Mouse (Mus musculus): ENCODE measurements around the gene Vat1l.

The Vat1l gene

DNA sequence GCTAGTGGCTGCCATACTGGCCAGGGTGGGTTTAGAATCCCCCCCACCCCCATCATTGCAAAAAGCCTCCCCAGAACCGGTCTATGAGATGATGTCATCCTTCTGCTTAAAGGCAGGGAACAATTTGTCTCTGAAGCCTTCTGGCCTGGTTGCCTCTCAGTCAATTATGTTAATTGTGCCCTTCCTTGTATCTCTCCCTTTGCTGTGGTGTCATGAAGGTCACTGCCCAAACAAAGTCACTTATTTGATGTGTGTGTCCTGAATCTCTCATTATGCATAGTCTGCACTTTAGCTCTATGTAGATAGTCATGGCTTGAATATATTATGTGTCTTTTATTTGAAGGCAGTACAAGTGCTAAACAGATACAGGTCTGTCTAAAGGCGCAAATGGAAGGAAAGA lies 92.8 kb downstream of the Vat1l start:
- DNase-seq (ENCODE audit: low spot score in 2 of 2) = no peak

DNA sequence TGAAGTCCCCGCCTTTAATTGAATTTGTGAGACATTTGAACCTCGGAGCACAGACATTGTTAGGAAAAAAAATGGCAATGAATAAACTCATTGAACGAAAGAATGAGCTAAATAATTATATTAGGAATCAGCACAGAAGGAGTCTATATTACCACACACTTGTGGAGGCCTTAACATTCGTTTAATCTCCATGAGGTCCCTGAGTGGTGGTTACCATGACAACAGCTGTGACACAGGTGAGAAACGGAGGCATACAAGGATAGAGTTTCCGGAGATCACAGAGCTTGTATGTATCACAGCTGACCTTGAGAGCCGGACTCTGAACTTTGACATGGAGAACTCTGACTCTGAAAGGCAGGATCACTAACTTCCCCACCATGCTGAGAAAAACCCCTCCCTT lies 94.7 kb downstream of the Vat1l start:
- DNase-seq (ENCODE audit: low spot score in 2 of 2) = no peak

DNA sequence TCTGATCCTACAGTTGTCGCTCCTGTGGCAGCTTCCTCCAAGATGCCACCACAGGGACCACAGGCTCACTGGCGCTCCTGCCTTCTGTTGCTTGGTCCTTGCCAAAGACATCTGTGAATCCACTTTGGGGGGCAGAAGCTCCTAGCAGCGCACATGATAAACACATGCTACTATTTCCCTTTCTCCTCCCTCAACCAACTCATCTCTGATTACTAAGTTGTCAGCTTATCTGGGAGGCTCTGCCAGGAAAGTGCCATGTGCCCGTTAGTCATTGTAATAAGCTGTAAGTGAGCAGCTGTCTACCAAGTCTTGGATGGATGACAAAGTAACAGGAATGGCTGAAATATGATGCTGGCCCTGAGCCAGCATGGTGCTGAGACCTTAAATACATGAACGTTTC lies 100.9 kb downstream of the Vat1l start:
- no peak for DNase-seq (ENCODE audit: low spot score in 2 of 2)

DNA sequence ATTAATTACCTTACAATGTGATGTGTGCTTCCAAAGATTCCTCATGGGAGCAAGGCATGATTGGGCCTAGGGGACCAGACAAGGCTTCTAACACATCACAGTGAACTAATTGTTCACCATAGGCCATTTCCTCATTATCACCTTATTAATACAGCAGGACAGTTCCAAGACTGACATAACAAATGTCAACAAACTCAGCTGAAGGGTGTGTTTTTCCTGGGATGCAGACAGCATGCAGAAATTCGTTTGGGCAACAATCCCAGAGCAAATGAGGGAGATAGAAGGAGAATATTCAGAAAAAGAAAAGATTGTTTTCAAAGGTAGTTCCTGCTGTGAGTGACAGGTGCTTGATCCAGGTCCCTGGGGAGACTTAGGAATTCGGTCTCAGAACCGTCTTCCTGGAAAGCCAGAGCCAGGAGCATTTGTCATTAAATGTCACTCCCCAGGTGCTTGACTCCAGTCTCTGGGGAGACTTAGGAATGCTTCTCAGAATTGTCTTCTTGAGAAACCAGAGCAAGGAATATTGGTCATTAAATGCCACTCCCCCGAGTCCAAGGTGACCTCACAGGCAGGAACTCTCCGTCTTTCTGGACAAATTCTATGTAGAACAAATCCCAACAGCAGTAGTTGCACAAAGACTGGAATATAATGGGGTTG lies 109.4 kb downstream of the Vat1l start:
- DNase-seq (ENCODE audit: low spot score in 2 of 2) = no peak

DNA sequence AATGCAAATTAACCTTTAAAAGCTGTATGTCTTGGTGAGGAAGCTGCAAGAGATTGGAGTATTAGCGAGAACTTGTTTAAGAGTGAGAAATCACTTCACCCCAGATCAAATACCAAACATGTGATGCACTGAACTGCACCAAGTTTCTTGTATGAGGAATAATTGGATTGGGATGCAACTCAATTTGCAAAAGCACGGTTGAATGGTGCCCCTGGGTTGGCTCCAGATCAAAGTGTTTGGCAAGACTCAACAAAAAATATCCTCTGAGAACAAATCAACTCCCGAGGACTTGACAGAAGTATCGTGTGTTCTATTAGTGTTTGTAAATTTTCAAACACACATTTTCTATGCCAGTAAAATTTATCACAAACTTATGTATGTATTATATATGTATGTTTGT lies 112.7 kb downstream of the Vat1l start:
- no peak for DNase-seq (ENCODE audit: low spot score in 2 of 2)

DNA sequence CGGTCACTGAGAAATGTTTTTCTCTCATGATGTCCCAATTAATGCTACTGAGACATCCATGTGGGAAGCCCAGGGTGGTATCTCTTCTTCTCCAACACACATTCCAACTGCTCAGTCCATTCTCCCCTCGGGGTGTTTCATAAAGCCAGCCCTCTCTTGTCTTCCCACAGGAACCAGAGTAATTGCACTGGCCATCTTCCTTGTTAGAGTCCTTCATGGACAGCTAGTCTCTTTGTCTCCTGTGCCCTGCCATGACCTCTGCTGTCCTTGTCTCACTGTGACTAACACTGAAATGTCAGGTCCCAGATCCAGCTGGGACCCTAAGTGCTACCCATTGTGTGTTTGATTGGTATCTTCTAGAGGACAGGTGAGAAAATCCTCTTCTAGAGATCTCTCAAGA lies 116.7 kb downstream of the Vat1l start:
- no peak for DNase-seq (ENCODE audit: low spot score in 2 of 2)

DNA sequence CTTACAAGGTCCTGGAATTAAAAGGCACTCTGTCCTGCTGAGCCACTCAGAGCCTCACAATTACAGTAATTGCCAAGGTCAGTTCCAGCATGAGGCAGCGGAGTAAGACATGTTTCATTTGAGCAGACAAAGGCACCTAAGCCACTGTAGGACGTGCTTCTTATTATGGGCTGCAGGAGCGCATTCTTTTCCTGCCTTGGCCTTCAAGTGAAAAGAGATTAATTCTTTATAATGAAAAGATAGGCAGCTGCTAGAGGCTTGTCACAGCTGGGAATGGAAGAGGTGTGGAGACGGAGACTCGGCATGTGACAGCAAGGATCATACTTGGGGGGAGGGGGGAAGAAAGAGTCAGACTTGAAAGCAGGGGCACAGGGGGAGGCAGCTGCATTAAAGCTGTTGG lies 126.5 kb downstream of the Vat1l start:
- no peak for DNase-seq (ENCODE audit: low spot score in 2 of 2)

DNA sequence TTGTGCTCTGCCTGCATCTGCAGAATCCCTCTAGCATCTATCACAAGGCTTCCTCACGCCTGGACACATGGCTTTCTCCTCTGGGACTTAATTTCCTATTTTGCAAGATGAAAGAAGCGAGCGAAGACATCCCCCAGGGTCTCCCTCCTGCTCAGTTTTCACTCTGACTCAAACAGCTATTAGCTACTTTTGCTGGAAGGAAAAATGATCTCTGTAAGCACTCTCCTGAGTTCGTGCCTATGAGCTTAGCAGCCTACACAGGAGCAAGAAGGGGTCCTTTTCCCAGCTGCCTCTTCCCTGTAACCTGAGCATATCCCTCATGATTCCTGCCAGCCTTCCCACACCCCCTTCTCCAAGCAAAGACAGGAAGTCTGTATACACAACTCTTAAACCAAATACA lies 127.5 kb downstream of the Vat1l start:
- no peak for DNase-seq (ENCODE audit: low spot score in 2 of 2)

DNA sequence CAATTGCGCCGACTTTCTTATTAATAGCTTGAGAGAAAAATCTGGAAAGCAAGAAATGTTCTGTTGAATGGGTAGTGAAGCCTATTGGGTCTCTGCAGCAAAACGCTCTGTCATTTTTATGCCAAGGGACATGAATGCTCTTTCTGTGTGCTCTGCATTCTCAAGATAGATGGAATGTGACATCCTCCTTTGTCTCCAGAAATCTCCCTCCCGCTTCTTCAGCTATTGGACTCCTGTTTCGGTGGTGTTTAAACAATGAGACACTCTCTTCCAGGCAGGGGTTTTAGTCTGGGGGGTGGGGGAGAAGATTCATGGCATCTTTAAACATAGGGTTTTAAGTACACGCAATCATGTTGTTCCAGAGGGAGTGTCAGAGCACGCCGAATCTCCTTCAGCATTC lies 130.3 kb downstream of the Vat1l start:
- DNase-seq (ENCODE audit: low spot score in 2 of 2) = no peak

DNA sequence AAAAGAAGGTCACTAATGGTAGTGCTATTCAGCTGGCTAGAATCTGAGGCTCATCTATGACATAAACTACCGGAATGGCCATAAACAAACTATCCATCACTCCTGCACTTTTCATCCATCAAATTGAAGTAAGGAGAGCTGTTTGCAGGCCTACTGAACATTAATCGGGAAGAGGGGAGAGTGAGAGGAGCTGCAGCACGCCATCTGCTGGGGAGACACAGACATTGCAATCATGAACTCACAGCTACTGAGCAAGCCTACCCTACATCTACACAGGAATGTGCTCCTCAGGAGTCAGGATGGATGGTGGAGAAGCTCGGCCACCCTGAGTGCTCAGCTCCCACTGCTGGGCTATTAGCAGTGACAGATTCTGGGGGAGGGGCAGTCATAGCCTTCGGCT lies 136.9 kb downstream of the Vat1l start:
- no peak for DNase-seq (ENCODE audit: low spot score in 2 of 2)

DNA sequence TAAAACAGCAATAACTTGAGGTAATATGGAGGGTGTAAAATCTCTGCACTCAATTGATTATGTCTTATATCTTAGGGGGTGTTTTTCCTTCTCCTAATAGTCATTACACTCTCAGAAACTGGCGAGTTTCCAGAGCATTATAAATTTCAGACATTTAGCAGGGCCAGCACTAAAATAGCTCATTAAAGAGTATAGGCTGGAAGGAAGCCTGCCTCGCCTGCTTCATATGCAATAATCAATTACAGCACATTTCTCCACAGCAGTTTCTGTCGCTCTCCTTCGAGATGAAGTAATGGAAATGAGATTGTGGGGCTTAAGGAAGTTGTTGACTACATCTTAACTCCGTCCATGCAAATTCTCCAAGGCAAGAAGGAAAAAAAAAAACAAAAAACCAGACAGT lies 139.4 kb downstream of the Vat1l start:
- DNase-seq (ENCODE audit: low spot score in 2 of 2) = no peak

DNA sequence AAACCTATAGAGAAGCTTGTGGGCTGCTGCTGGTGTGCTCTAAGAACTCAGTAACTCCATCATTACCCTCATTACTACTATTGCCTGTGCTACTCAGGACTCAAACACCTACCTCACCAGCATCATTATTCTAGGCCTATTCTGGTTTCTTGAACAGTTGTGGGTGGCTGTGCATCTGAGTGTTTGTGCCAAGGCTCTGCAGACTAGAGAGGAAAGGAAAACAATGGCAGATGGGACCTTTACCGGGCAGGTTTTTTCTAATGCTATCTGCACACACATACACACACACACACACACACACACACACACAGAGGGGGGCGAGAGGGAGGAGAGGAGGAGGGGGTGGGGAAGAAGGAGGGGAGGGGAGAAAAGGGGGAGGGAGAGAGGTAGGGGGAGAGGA lies 140.6 kb downstream of the Vat1l start:
- no peak for DNase-seq (ENCODE audit: low spot score in 2 of 2)

DNA sequence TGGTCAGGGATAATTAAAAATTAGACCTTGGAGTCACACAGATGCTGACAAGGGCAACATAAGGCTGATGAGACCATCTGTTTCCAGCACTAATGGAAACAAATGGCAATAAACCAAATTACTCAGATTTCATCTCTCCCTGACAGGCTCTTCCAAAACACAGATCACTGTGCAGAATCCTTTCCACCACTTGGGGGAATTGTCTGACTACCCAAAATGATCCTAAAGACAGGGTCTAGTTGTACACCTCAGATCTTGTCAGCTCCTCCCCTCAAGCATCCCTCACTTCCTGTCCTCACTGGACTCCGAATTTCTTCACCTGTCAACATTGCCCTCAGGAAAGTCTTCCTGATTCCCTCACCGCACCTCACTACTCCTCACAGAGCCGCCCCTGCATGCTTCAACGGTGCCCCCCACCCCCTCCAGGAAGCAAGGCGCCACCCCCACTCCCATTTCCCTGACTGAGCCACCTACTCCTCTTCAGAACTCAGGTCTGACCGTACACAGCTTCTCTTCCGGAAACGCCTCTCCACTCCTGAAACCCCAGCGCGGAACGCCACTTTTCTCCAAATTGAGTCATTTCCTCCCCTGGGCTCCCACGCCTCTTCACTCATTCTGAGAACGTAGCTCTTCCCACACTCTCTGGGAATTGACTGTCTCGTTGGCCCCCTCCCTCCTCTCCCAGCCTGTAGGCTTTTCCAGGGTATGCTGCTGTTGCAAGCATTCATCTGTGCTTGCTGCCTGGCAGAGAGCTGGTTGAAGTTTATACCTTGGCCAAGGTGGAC lies 146.4 kb downstream of the Vat1l start:
- no peak for DNase-seq (ENCODE audit: low spot score in 2 of 2)

DNA sequence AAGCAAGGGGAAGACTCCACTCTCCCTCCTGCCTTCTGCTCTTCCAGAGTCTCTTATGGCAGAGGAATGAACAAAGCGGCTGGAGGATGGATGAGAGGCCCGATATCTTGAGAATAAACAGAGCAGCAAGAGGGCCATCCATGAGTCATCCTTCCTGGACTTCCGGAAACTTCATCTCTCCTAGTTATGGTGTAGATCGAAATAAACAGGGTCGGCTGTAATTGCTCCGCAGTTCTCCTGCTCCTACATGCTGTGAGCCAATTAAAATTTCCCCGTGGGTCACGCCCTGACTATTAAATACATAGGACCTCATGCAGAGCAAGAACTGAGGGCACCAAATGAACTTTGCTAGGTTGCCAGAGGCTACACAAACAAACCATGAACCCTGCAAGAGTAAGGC lies 155.1 kb downstream of the Vat1l start:
- no peak for DNase-seq (ENCODE audit: low spot score in 2 of 2)

DNA sequence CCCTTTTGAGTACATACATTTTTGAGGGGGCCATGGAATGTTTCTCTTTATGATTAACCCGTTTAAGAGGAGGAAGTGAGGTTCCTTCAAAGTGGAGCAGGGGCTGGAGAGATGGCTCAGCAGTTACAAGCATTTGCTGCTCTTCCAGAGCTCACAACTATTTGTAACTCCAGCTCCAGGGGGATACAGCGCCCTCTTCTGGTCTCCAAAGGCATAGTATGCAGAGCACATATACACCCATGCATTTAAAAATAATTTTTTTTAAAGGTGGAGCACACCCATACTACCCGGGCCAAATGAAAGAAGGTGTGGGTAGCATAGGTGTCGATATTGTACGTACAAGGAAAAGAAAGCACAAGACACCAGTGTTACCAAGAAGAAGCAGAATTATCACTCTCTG lies 157.8 kb downstream of the Vat1l start:
- no peak for DNase-seq (ENCODE audit: low spot score in 2 of 2)

DNA sequence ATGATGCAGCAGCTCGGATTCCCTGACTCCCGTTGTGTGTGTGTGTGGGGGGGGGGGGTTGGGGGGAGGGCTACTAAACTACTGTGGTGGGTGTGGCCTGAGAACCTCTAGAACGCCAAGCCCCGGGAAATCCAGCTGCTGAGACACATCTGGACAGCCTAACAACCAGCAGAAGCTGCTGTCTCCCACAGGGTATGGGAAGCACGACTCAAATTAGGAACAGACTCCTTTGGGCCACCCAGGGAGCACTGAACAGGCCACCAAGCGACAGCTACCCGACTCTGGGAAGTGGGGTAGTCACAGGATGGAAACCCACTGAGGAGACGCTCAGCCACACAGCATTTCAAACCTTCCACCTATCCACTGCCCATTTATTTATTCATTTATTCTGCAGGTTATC lies 158.2 kb downstream of the Vat1l start:
- no peak for DNase-seq (ENCODE audit: low spot score in 2 of 2)

DNA sequence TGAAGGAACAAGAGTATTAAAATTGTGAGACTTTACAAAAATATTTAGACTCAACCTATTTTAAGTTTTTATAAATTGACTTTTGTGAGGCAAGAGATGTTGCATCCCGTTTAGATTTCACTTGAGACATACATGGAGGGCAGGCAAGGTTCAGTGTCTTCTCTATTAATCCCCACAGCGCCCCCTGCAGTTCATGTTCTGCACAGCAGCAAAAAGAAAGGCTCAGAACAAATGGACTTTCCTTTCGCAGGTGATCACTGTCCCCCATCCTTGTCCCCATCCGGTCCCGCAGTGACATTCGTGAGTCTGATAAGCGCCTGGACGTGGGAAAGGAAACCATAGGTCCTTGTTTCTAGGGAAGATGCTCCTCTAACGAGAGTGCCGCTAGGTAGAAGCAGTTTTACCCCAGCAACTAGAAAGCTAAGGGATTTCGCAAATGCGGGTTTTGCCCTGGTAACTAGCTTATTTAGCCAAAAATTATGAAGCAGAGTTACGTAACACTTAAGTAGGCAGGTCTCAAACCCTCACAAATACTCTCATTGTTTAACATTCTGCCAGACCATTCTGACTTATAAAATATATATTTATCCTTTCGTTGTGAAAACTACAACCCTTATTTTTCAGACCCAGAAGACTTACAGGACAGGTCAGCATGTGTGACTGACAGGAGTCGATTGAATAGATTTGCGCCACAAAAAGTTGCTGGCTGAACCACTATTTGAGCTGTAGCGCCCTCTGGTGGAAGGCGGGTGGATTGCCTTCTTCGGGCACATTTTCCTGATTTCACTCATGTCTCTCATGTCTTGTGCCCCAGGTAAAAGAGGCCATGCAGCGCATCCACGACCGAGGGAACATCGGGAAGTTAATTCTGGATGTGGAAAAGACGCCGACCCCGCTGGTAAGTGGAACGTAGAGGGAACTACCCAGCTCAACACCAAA lies 163.9 kb downstream of the Vat1l start:
- peak; percentile 4 to 54 for DNase-seq (ENCODE audit: low spot score in 2 of 2)

DNA sequence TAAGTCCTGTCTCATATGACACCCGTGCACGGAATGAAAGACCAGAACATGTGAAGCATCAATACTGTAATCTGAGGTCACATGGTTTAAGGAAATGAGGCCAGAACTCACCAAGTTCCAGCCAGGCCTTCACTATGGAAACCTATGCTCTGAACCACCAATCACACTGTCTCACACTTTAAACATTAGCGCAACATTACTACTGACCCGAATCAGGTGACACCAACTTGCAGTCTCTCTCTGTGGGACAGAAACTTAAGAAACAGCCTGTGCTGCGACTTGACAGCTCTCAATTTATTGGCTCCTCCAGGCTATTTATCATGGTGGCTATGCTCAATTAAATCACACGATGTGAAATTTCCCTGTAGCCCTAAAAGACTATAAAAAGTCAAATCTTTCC lies 169.0 kb downstream of the Vat1l start:
- no peak for DNase-seq (ENCODE audit: low spot score in 2 of 2)

DNA sequence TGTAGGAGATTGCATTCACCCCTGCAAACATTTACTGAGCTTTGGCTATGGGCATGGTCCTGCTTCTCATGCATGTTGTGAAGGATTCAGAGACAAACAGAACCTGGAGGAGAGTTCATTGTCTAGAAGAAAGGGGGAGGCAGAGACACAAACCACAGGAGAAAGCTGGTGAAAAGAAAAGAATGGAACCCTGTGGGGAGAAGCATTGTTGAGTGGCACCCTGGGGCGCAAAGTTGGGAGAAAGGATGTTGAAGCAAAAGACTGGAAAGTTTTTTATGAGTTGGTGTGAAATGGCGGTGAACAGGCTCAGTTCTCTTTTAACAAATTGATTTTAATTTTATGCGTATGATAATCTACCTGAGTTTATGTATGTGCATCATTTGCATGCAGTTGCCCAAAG lies 178.8 kb downstream of the Vat1l start:
- DNase-seq (ENCODE audit: low spot score in 2 of 2) = no peak

DNA sequence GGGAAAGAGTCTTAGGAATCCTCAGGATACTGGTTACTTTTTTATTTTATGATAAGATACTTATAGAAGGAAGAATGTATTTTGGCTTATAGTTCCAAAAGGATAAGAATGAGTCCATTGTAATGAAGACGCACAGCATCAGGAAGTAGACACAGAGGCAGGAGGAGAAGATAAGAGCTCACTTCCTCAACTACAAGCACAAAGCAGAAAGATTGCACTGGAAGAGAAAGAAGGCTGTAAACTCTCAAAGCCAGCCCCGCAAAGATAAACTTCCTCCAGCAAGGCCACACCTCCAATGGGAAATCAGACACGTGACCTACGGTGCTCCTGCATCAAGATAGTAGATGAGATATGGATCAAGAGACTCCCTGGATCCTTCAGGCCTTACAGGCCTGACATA lies 182.1 kb downstream of the Vat1l start:
- no peak for DNase-seq (ENCODE audit: low spot score in 2 of 2)

DNA sequence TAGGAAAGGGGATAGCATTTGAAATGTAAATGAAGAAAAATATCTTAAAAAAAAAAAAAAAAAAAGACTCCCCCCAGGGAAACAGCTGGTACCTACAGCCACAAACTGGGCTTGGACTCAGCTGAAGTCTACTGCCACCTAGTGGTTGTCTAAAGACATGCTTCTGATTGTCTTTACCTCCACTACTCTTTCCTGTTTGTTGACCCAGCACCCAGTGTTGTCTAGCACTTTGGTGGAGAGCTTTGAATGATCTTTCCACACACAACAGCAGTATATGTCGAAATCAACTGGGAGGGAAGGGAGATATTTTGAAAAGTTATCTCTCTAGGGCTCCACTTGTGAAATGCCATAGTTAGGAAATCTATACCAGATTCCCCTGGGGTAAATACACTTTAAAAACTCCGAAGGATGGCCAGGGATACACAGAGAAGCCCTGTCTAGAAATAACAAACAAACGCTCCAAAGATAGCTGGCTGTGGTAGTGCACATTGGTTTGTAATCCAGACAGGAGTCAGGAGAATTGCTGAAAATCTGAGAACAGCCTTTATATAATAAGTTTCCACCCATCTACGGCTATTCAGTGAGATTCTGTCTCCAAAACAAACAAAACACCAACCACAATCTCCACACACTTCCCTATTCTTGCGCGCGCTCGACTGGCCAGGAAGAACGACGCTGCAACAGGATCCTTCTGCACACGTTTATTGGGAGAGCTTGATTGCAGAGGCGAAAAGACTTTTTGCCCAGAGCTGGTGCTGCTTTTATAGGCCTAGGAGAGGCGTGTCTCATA lies 185.2 kb downstream of the Vat1l start:
- peak in 1 of 2 experiments; percentile 12 for DNase-seq (ENCODE audit: low spot score in 2 of 2)

DNA sequence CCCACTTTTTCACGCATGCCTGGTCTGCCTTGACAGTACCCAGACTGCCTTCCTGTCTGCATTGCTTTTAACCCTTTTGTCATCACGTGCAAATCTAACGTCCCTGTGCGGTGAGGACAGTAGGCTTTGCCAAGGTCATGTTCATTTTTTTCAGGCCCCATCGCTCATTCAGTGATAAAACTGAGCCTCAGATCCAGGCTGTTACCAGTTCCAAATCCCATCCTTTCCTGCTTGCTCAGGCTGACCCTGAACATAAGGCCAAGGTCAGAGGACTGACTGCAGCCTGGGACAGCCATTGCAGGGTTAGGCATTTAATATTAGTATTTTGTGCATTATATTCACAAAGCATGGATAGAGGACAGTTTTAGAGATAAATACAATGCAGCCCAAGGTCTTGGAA lies 192.9 kb downstream of the Vat1l start:
- no peak for DNase-seq (ENCODE audit: low spot score in 2 of 2)

Data from thymus, postnatal 10 days (tissue).